Mouse (Mus musculus) retina, postnatal 1 day (tissue): ENCODE measurements around the gene Cyp2c68.
"Not testable (repeated sequence)": the region's sequence is repeated elsewhere in the genome, so short reads cannot be mapped to it uniquely, and the experiment has no call there.

Experiments
- DNase-seq: peaks from one replicate; pipeline ENCODE4 v3.0.0-alpha.2; 2012

Cyp2c68 gene

GRCm38 (mm10) chr19:39740920-39741319 lies at the start of gene Cyp2c68:
TSS of gene Cyp2c68 (minus strand) at chr19:39741054.
- DNase-seq: no peak

GRCm38 (mm10) chr19:39785458-39785857 lies 44.6 kb upstream of the Cyp2c68 start:
- DNase-seq: not testable (repeated sequence)

GRCm38 (mm10) chr19:39745357-39745756 lies 4.5 kb upstream of the Cyp2c68 start:
- DNase-seq: no peak

GRCm38 (mm10) chr19:39744361-39744760 lies 3.5 kb upstream of the Cyp2c68 start:
- not testable (repeated sequence) for DNase-seq

- not testable (repeated sequence) for DNase-seq
Observed at GRCm38 (mm10) chr19:39711116-39711515, 29.7 kb downstream of the Cyp2c68 start.

- DNase-seq: not testable (repeated sequence)
Observed at GRCm38 (mm10) chr19:39665650-39666049, 75.2 kb downstream of the Cyp2c68 start.

GRCm38 (mm10) chr19:39652381-39652780 lies 88.5 kb downstream of the Cyp2c68 start:
- no peak for DNase-seq

GRCm38 (mm10) chr19:39648938-39649337 lies 91.9 kb downstream of the Cyp2c68 start, which contains the start of gene Cyp2c67:
TSS of gene Cyp2c67 (minus strand) at chr19:39649051.
- no peak for DNase-seq

GRCm38 (mm10) chr19:39647519-39647918 lies 93.3 kb downstream of the Cyp2c68 start:
- DNase-seq: no peak

- not testable (repeated sequence) for DNase-seq
Observed at GRCm38 (mm10) chr19:39644551-39644950, 96.3 kb downstream of the Cyp2c68 start.
